Mouse (Mus musculus): ENCODE measurements around the gene Lin28a. TPM values are rescaled to one million over a fixed set of nuclear protein-coding genes. Genes with fewer than 3 reads are reported as not detected.

The Lin28a gene
- under 1 TPM; 0.08 to 0.28 TPM for total RNA-seq (2021)
- long read RNA-seq, experiment 1, result 0 reads
- long read RNA-seq, experiment 2, result 0 reads

DNA sequence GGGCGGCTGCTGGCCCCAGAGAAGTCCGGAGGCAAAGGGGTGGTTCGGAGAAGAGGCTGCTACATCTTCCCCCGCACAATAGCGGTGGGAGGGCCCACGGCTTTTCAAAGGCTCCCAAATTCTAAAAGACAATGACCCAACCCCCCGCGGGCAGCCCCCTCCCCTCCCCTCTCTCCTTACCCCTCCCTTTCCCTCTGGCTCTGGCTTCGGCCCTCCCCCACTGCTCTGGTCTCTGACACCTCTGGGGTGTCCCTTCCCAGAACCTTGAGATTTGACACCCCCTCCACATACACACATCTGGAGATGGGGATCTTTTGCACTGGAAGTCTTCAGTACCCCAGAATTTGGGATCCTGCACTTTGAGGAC lies at the start of gene Lin28a:
Gene Lin28a (minus strand): TSS at position 63 of the 367 bp plus-strand sequence.
- DNase-seq, result no peak
- no peak for TF ChIP-seq CTCF (IDR thresholded peaks at IDR 0.05)
- intact Hi-C loops (cut with DNase I), result no loop called here
- Histone ChIP-seq H3K27ac (no peak within 1 kb of the TSS), H3K4me3 (peak within 1 kb of the TSS; percentile 11)

DNA sequence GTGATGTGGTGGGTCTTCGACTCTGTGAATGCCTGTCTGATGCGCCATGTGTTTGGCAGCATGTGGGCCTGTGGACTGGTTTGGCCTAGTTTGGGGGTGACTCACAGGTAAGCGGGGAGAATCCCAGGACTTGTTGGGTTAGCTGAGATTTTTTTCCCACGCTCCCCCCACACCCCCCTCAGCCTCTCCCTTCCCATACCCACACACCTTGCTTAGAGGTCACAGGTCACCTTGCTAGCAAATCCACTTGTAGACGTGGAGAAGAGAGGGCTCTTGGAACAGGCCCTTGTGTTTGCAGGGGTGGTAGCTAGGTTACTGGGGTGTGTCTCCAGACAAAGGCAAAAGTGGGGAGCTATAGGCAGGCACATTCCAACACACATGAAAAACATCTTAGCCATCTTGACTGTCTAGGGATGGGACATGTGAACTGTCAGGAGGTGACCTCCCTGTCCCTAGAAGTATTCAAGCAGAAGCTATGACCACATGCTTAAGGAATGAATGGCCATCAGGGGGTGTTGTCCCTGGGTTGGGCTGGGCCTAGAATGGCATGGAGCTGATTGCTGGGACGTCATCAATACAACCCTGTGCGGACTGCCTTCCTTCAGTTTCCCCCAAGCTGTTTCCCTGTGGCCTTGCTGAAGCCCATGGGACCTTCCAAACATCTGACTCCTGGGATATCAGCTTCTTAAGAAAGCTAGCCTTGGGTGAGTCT lies 49.3 kb upstream of the Lin28a start:
- intact Hi-C loops (cut with DNase I), result no loop called here
- TF ChIP-seq CTCF (IDR thresholded peaks at IDR 0.05), result no peak
- no peak overlapping the region for H3K4me3 ChIP-seq
- H3K27ac ChIP-seq, result no peak overlapping the region
- DNase-seq, result no peak

DNA sequence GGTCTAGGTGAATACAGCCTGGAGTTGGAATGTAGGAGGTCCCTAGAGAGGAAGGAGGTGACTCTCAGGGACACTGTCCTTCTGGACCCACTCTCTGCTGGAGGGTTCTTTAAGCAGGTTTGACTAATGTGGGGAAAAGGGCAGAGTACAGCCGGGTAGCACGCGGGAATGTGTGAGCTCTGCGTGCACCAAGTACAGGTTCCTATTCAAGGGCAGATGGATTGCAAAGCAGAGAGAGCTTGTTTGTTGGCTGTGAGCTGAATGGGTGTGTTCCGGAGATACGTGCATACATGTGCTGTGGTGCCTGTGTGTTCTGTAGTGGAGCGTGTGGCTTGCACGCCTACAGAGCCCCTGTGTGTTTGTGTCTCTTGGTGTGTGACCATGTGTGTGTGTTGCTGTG lies 48.7 kb upstream of the Lin28a start:
- no peak overlapping the region for H3K4me3 ChIP-seq
- no peak for TF ChIP-seq CTCF (IDR thresholded peaks at IDR 0.05)
- DNase-seq, result no peak
- intact Hi-C loops (cut with DNase I), result no loop called here
- H3K27ac ChIP-seq, result no peak overlapping the region

DNA sequence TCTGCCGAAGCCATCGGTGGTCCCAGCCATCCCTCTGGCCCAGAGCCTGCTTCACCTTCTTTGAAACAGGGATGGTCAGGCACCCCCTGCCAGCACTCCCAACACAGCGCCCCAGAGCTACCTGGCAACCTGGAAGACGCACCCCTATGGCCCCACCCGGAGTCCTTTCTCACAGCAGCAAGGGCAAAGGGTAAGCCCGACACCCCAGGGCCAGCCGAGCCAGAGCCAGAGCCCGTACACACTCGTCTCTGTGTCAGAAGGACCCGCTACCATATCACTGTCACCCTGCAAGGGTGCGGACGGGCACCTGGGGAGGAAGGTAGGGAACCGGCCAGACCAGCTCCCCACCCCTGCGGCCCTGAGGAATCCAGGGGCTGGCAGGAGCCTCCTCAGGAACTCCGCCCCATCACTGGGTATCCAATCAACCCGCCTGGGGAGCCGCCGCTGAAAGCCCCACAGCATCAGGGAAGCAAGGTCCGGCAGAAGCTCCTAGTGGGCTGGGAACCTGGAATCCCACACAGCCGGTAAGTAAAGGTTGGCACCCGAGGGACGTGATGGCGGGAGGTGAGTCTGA lies 46.9 kb upstream of the Lin28a start:
- intact Hi-C loops (cut with DNase I), result no loop called here
- DNase-seq, result no peak
- Histone ChIP-seq H3K27ac (no peak overlapping the region), H3K4me3 (no peak overlapping the region)
- no peak for TF ChIP-seq CTCF (IDR thresholded peaks at IDR 0.05)

DNA sequence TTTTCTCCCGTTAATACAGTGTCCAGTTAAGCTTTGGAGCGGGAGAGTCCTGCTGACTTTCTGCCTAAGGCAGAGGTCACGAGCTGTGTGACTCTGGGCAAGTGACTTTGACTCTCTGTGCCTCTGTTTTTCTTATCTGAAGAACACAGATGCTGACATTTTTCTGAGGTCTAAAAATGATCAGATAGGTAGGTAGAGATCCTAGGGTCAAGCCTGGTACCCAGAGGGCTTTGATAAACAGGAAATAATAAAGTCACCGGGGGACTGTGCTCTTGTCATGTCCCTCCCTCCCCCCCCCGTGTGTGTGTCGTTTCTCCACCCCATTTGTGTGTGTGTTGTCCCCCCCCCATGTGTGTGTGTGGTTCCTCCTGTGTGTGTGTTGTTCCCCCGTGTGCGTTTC lies 43.9 kb upstream of the Lin28a start:
- no peak for TF ChIP-seq CTCF (IDR thresholded peaks at IDR 0.05)
- Histone ChIP-seq H3K27ac (no peak overlapping the region), H3K4me3 (no peak overlapping the region)
- intact Hi-C loops (cut with DNase I), result no loop called here
- no peak for DNase-seq

DNA sequence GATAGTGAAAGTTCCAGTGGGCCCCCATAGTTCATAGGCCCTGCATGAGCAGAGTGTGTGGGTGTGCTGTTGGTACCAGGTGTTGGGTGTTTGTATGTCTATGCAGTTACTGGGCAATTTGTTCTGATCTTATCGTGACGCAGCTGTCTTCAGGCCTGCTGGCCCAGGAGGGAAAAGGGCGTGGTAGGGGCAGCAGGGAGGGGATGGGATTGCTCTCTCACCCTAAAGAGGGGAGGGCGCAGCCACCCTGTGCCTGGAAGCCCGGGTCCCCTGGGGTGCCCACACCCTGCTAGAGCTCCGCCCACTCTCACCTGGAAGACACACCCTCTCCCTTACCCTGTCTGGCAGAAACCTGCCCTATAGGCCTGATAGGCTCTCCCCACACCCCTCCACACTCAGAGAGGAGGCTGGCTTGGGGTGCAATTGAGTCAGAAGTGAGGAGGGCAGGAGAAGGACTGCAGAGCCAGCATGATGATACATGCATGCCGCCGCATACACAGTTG lies 43.4 kb upstream of the Lin28a start:
- TF ChIP-seq CTCF (IDR thresholded peaks at IDR 0.05), result no peak
- no peak for DNase-seq
- intact Hi-C loops (cut with DNase I), result no loop called here
- H3K4me3 ChIP-seq, result no peak overlapping the region
- H3K27ac ChIP-seq, result no peak overlapping the region

DNA sequence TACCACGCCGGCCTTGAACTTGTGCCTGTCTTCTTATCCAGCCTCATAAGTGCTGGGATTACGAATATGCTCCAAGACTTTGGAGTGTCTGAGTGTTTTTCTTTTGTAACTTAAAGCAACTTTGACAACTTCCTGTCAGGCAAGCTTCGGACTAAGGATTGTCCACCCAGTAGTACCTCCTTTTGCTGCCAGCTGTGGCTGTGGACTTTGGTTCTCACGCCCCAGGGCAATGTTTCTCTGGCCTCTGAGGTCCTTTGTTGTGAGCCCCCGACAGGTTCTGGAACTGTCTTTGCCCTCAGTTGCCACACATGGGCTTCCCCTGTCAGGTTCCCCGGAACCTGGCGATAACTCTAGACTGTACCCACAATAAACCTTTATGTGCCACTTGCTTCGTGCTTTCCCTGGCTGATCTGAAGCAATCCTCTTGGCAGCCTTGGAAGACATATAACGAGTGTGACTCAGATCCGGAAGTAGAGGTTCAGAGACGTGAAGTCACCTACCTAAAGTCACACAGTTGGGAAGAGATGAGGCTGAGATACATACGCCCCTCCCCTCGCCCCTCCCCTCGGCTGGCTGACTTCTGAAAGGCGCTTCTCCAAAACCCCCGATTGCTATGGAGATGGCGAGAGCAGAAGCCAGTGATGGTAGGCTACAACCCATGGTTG lies 42.7 kb upstream of the Lin28a start:
- no peak overlapping the region for H3K4me3 ChIP-seq
- intact Hi-C loops (cut with DNase I), result no loop called here
- TF ChIP-seq CTCF (IDR thresholded peaks at IDR 0.05), result no peak
- no peak overlapping the region for H3K27ac ChIP-seq
- DNase-seq, result no peak

DNA sequence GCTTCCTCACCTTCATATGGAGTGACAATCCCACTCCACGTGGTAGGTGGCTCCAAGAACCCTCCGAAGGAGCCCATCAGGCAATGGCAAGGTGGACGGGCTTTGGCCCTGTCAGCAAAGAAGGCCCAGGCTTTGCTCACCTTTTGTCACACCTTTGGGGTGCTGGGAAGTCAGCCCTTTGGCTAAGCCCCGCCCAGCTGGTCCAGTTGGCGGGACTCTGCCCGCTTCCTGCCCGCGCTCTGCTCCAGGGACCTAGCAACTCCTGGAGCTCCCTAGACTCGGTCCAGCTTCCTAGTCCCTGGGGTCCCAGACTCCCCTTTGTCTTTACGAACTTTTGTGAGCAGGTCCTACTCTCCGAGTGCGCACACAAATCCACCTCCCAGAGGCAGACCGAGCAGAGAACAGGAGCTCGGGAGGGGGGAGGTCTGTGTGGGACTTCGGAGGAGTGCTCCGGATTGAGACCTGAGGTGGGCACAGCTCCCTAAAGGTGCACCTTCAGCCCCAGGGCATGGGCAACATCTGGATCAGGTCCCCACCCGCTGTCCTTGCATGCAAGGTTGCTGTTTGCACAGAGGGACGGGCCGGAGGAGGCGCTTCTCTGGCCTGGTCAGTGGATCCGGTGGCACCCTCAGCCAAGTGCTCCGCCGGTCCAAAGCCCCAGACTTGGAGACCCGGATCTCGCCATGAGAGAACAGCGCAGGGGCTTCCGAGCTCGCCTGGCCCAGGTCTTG lies 41.7 kb upstream of the Lin28a start, which contains the start of gene Crybg2:
Gene Crybg2 (plus strand): TSS at position 681 of the 731 bp plus-strand sequence.
- intact Hi-C loops (cut with DNase I), result no loop called here
- H3K27ac ChIP-seq, result no peak within 1 kb of the TSS
- no peak within 1 kb of the TSS for H3K4me3 ChIP-seq
- TF ChIP-seq CTCF (IDR thresholded peaks at IDR 0.05), result no peak
- DNase-seq, result no peak

DNA sequence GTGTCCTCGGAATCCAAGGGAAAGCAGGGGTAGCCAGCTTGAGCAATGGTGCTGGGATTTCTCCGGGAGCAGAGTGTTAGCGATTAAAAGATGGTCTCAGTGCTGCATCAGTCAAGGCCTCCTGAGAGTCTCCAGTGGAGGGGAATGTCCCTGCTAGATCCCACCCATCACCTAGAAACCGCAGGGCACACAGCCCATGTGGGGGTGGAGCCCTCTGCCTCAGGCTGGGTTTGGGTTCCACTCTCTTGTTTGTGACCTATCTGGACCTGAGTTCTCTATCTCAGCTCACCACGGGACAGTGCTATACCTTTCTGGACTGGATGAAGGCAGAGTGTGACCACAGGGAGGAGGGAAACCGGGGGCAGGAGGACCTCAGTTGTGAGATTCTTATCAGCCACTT lies 40.3 kb upstream of the Lin28a start:
- Histone ChIP-seq H3K4me3 (no peak overlapping the region), H3K27ac (no peak overlapping the region)
- no peak for DNase-seq
- no peak for TF ChIP-seq CTCF (IDR thresholded peaks at IDR 0.05)
- intact Hi-C loops (cut with DNase I), result no loop called here

DNA sequence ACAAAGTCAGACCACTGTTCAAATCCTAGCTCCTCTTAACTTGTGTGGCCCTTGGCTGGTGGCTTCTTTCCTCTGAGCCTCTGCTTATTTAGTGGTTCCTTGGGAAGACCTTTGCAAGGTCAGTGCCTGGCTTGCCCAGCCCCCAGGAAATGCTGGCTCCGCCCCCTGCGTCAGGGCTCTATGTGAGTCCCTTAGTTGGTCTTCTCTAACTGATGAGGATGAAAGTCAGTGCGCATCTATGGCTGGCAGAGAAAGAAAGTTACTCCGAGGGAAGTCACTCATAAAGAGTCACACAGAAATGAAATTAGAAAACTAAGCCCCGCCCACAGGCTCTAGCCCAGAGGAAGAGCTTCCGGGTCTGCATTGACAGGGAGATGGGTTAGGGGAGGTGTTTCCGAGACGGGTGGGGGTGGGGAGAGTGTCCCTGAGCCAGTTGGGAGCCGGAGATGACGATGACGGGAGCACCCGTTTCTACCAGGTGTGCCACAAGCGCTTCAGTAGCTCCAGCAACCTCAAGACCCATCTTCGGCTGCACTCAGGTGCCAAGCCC lies 39.6 kb upstream of the Lin28a start:
- intact Hi-C loops (cut with DNase I), result no loop called here
- Histone ChIP-seq H3K27ac (no peak overlapping the region), H3K4me3 (0 out of 2 replicates have a peak overlapping the region, but pooled peaks have one; percentile 9)
- no peak for TF ChIP-seq CTCF (IDR thresholded peaks at IDR 0.05)
- DNase-seq, result no peak

DNA sequence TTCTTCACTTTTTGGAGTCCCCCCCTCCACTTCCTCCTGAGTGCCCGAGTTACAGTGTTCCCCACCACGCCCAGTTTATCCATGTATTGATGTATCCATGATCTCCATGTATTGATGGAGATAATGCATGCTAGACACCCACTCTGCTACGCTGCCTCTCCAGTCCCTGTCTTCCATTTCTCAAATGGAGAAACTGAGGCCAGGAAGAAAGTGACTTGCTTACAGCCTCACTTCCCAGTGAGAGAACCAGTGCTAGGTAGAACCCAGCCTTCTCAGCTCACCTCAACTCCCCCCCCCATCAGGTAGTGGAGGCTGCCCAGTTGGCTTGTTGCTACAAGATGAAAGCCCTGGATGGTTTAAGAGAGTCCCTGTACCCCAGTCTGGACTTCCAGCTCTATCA lies 34.9 kb upstream of the Lin28a start, which contains the start of gene Zfp683:
Gene Zfp683 (plus strand): TSS at position 301 of the 400 bp plus-strand sequence.
- TF ChIP-seq CTCF (IDR thresholded peaks at IDR 0.05), result no peak
- intact Hi-C loops (cut with DNase I), result no loop called here
- no peak for DNase-seq
- no peak within 1 kb of the TSS for H3K4me3 ChIP-seq
- H3K27ac ChIP-seq, result no peak within 1 kb of the TSS

DNA sequence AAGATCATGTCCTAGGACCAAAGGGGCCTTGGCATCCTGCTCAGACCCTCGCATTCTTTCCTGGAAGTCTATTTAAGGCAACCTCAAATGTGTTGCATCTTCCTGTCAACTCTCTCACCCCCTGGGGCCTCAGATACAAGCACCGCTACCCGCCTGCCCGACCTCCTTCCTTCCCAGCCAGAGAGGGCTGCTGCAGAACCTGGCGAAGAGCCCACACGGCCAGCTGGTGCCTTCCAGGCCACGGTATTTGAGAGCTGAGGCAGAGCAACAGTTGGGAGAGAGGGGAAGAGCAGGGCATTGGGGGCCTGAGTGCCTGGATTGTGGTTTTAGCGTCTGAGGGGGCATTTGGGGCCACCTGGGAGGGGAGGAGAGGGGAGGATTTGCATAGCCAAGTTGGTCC lies 33.9 kb upstream of the Lin28a start:
- Histone ChIP-seq H3K4me3 (no peak overlapping the region), H3K27ac (no peak overlapping the region)
- intact Hi-C loops (cut with DNase I), result no loop called here
- TF ChIP-seq CTCF (IDR thresholded peaks at IDR 0.05), result no peak
- peak; percentile 48 for DNase-seq
